Mouse (Mus musculus) liver, embryonic 14.5 days (tissue): ENCODE measurements around the gene B3gat3. TPM values are rescaled to one million over a fixed set of nuclear protein-coding genes. Genes with fewer than 3 reads are reported as not detected.

Source experiments
- ATAC-seq: fragments of 200-750 bp; cut with Nextera tagmentation; 2 replicates; pipeline ENCODE4 v1.8.0; 2017; ENCODE audit warnings: moderate number of reproducible peaks, mild to moderate bottlenecking, moderate library complexity; ENCODE audit not compliant: insufficient read depth
- DNase-seq, 3 experiments: peaks; one replicate each; pipeline ENCODE4 v3.0.0-alpha.2; 2012 to 2013; ENCODE audit warnings: low read depth in 3 of 3, low spot score in 3 of 3
- H3K27ac ChIP-seq: fragments of 300-500 bp; sonication (generic); 2 replicates; pipeline ENCODE4 v1.5.1; 2014; ENCODE audit warnings: moderate library complexity, mild to moderate bottlenecking, control low read depth, inconsistent platforms
- H3K27me3 ChIP-seq: fragments of 300-500 bp; sonication (generic); 2 replicates; pipeline ENCODE4 v1.6.1; 2014; ENCODE audit warnings: mild to moderate bottlenecking, low read length, moderate library complexity; ENCODE audit not compliant: control insufficient read depth, insufficient read depth
- H3K36me3 ChIP-seq: fragments of 300-500 bp; sonication (generic); replicated peaks from 2 replicates; pipeline ENCODE4 v1.6.1; 2014; ENCODE audit warnings: low read depth; ENCODE audit not compliant: control insufficient read depth, insufficient read depth
- H3K4me1 ChIP-seq, 2 experiments: fragments of 200-500 bp in 1 of 2; fragments of 300-500 bp in 1 of 2; sonication (generic) in 1 of 2; replicated peaks; 2 replicates each; pipeline ENCODE4 v1.6.1; 2012 to 2014; ENCODE audit warnings: antibody characterized with exemption in 1 of 2, inconsistent platforms in 1 of 2, low read length in 1 of 2; ENCODE audit not compliant: control insufficient read depth in 2 of 2, insufficient read depth in 2 of 2
- H3K4me2 ChIP-seq: fragments of 300-500 bp; sonication (generic); 2 replicates; pipeline ENCODE4 v1.6.1; 2014; ENCODE audit warnings: low read depth, mild to moderate bottlenecking, control low read depth, moderate library complexity
- H3K4me3 ChIP-seq, 2 experiments: fragments of 200-500 bp in 1 of 2; fragments of 300-500 bp in 1 of 2; sonication (generic) in 1 of 2; 2 replicates each; pipeline ENCODE4 v1.5.1; 2012 to 2014; ENCODE audit warnings: low read depth in 2 of 2, low read length in 2 of 2, mild to moderate bottlenecking in 2 of 2, control low read depth in 1 of 2, inconsistent platforms in 1 of 2, moderate library complexity in 1 of 2; ENCODE audit not compliant: insufficient read depth in 1 of 2
- H3K9ac ChIP-seq: fragments of 300-500 bp; sonication (generic); replicated peaks from 2 replicates; pipeline ENCODE4 v1.6.1; 2014; ENCODE audit warnings: mild to moderate bottlenecking, control low read depth, moderate library complexity
- H3K9me3 ChIP-seq: fragments of 300-500 bp; sonication (generic); 2 replicates; pipeline ENCODE4 v1.6.1; 2016; ENCODE audit warnings: low read length, mixed read lengths; ENCODE audit not compliant: control insufficient read depth
- CTCF ChIP-seq: IDR thresholded peaks from 2 replicates; pipeline ENCODE4 v1.5.1; 2016; ENCODE audit warnings: antibody characterized with exemption, low read depth, control low read depth
- EP300 ChIP-seq: IDR thresholded peaks from 2 replicates; pipeline ENCODE4 v1.6.1; 2016; ENCODE audit warnings: antibody characterized with exemption, low read depth
- WGBS: fragments of 180-500 bp; shearing (Covaris S2); extraction: QIAGEN DNeasy Blood & Tissue Kit; methylation state at CpG from one replicate; pipeline ENCODE4 v1.1.7; 2014; ENCODE audit not compliant: insufficient replicate concordance; 5-methylcytosine and 5-hydroxymethylcytosine counted together
- polyA plus RNA-seq, 2 experiments: library from polyadenylated mRNA; depleted of rRNA in 1 of 2; stranded (reverse) in 1 of 2; unstranded in 1 of 2; fragments of >200 nt; fragmentation: Nextera tagmentation in 1 of 2; extraction: Ambion mirVana in 1 of 2; gene quantifications; 2 replicates each; pipeline versions ENCODE4 v1.2.1 to v1.2.3; 2012 to 2014

Gene B3gat3
- polyA plus RNA-seq, 2 experiments, result 15.8 to 26.6 TPM

- peaks cover 12% of the 10 kb centered on the region for H3K36me3 ChIP-seq
- TF ChIP-seq CTCF, result no peak
- TF ChIP-seq EP300, result no peak
- WGBS, result 29% methylated on average over 1 of the region's 1 CpGs
- peak overlapping the region; percentile 72 for H3K9ac ChIP-seq
- H3K27ac ChIP-seq, result peak overlapping the region; percentile 77
- no peak for DNase-seq
- peak overlapping the region; percentile 95 for H3K4me2 ChIP-seq
- peaks cover 13 to 19% of the 10 kb centered on the region in 2 experiments for H3K4me1 ChIP-seq
- H3K4me3 ChIP-seq, result peak overlapping the region; percentile 19 to 75; a peak in 2 of 4 replicates
- H3K27me3 ChIP-seq, result no peaks in the 10 kb centered on the region
- no peaks in the 10 kb centered on the region for H3K9me3 ChIP-seq
- no peak for ATAC-seq
Measured at GRCm38 (mm10) chr19:8886916-8887584, 33.1 kb upstream of the B3gat3 start.

- Histone ChIP-seq H3K27me3 (no peaks in the 10 kb centered on the region), H3K36me3 (peaks cover 12% of the 10 kb centered on the region), H3K4me2 (peak overlapping the region; percentile 95), H3K9me3 (no peaks in the 10 kb centered on the region), H3K4me3 (peak overlapping the region; percentile 75 to 97), H3K4me1 (peaks cover 13 to 19% of the 10 kb centered on the region in 2 experiments), H3K9ac (peak overlapping the region; percentile 72), H3K27ac (peak overlapping the region; percentile 77)
- 8% methylated on average over 19 of the region's 19 CpGs for WGBS
- peak in 1 of 3 experiments; percentile 47 for DNase-seq
- ATAC-seq, result no peak
- TF ChIP-seq EP300 (no peak; the same call in 1 of the 2 replicates), CTCF (no peak)
Measured at GRCm38 (mm10) chr19:8887585-8888463, 32.4 kb upstream of the B3gat3 start.

- ATAC-seq (peak; percentile 89), DNase-seq (peak; percentile 94 to 95 (median 95))
- Histone ChIP-seq H3K9me3 (no peaks in the 10 kb centered on the region), H3K4me1 (peaks cover 13 to 19% of the 10 kb centered on the region in 2 experiments), H3K4me3 (peak within 1 kb of the TSS; percentile 75 to 97), H3K27ac (peak within 1 kb of the TSS; percentile 78), H3K36me3 (peaks cover 12% of the 10 kb centered on the region), H3K4me2 (peak within 1 kb of the TSS; percentile 95), H3K27me3 (no peaks in the 10 kb centered on the region), H3K9ac (peak within 1 kb of the TSS; percentile 72)
- under 1% methylated on average over 58 of the region's 58 CpGs for WGBS
- TF ChIP-seq CTCF, result no peak
- TF ChIP-seq EP300, result no peak
Measured at GRCm38 (mm10) chr19:8888511-8889385, 31.4 kb upstream of the B3gat3 start, which contains the start of the genes 1810009A15Rik and Gm49416. 1810009A15Rik (plus strand) TSS chr19:8888853. Gm49416 (plus strand) TSS chr19:8888926.

- H3K4me3 ChIP-seq, result peak within 1 kb of the TSS; percentile 93 to 98
- 1% methylated on average over 54 of the region's 54 CpGs for WGBS
- H3K4me2 ChIP-seq, result peak within 1 kb of the TSS; percentile 83
- H3K9me3 ChIP-seq, result no peaks in the 10 kb centered on the region
- ATAC-seq, result peak; percentile 60
- peaks cover 6 to 22% of the 10 kb centered on the region in 2 experiments for H3K4me1 ChIP-seq
- peaks cover 29% of the 10 kb centered on the region for H3K36me3 ChIP-seq
- peak; percentile 78 to 81 (median 79) for DNase-seq
- no peaks in the 10 kb centered on the region for H3K27me3 ChIP-seq
- H3K9ac ChIP-seq, result peak within 1 kb of the TSS; percentile 98
- H3K27ac ChIP-seq, result peak within 1 kb of the TSS; percentile 91
- TF ChIP-seq CTCF (no peak), EP300 (no peak)
Measured at GRCm38 (mm10) chr19:8892829-8893766, 27.1 kb upstream of the B3gat3 start, which contains the start of gene Ints5. Ints5 (plus strand) TSS chr19:8893005.
